Mouse (Mus musculus): ENCODE measurements at regions not wholly inside any gene's neighbourhood (a gene's known extent, or its start where the extent isn't known, plus 50 kb on each side); places are given as distances from the start of the nearest gene placed in this dataset.
A peak's percentile ranks its signal among the peaks of the same experiment; 100 is the strongest.

DNA sequence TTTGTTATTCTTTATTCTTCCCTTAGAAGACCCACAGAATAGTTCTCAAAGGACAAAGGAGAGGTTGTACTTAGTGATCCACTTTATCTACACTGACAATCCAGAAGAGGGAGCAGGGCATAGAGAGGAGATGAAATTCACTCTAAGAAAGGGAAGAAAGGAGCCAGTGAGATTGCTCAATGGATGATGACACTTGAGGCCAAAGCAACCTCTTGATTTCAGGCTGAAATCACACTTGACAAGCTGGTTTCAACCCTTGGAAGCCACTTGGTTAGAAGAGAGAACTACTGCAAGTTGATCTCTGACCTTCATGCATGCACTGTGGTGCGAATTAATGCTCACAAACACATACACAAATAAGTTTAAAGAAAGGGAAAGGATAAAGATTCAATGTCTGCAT is 66.5 kb downstream of the Ccnl1 start:
- DNase-seq (ENCODE audit: extremely low read depth, insufficient read length, low spot score), result no peak

DNA sequence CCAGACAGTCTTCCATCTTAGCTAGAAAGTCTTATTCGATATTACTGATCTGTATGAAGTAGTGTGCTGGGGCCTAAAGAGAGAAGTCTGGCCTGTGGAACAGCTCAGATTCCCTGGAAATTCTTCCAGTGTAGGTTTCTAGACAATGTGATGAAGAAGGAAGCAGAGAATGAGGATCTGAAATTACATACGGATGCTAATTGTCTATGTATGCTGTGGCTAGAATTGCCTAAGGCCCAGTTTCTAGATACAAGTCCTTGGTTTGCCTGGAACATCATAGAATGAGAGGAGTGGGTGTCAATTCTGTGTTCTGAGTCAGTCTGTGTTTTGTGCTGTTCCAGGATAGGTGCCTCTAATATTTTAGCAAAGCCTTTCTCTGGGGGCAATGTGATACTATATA is 66.9 kb downstream of the Ccnl1 start:
- DNase-seq (ENCODE audit: extremely low read depth, insufficient read length, low spot score), result no peak

DNA sequence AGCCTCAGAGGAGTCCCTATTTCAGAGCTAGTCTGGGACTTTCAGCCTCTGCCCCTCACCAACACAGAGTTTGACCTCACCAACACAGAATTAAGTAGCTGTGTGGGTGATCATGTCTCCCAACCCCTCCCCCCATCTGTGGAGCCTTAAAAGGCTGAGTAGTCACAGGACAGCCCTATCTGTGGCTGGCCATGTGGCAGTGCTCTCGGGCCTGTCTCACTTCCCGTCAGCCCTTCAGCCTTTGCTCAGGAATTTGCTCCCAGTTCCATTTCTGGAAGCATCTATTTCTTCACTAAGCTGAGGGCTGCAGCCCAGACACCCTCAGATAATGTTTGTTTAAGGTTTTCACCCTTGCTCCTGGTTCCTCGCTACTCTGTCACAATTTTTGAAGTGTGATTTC is 69.1 kb downstream of the Ccnl1 start:
- no peak for DNase-seq (ENCODE audit: extremely low read depth, insufficient read length, low spot score)

DNA sequence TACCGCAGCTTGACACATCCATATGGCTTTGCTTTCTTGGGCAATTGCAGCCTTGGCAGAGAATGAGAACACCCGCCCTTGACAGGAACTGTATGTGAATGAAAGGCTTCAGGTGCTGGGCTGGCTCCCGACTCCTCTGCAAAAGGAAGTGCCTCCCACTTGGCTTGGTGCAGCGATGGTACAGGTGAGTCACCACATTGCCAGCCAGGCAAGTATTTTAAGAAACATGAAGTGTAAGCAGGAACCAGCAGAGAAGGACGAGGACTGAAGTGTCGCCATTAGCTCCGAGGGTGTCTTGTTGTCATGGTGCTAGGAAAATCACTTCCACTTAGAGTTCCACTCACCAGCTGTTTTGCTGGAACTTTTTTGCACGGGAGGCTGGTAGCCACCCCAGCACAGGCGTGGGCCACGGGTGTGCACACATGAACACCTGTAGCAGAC is 73.5 kb downstream of the Ccnl1 start:
- peak; percentile 59 for DNase-seq (ENCODE audit: extremely low read depth, insufficient read length, low spot score)

DNA sequence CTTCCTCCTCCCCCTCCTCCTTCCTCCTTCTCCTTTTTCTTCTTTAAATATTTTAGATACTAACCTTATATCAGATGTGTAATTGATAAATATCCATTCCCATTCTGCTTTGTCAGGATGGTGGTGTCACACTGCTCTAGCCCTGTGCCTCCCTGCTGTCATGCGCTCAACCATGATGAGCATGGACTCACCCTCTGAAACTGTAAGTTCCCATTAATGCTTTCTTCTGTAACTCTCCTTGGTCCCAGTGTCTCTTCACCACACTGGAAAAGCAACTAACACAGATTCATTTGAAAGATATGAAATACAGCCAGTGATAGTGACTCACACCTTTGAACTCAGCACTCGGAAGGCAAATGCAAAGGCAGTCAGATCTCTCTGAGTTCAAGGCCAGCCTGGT is 75.9 kb downstream of the Ccnl1 start:
- DNase-seq (ENCODE audit: extremely low read depth, insufficient read length, low spot score), result no peak

Data from 3134 (cell line).